Mouse (Mus musculus) forebrain, embryonic 11.5 days (tissue): Measurements from ENCODE around the gene Cops9. TPM values are rescaled to one million over a fixed set of nuclear protein-coding genes. Genes with fewer than 3 reads are reported as not detected.

Experiments used
- ATAC-seq: fragments of 200-750 bp; cut with Nextera tagmentation; replicated peaks from 2 replicates; pipeline ENCODE4 v1.8.0; 2017; ENCODE audit warnings: moderate TSS enrichment; ENCODE audit not compliant: low FRiP score
- DNase-seq: peaks from one replicate; pipeline ENCODE4 v3.0.0-alpha.2; 2017; ENCODE audit warnings: low spot score
- H3K27ac ChIP-seq: fragments of 300-500 bp; sonication (generic); 2 replicates; pipeline ENCODE4 v1.5.1; 2014; ENCODE audit warnings: low read depth, low read length
- H3K27me3 ChIP-seq: fragments of 300-500 bp; sonication (generic); 2 replicates; pipeline ENCODE4 v1.6.1; 2014; ENCODE audit warnings: mild to moderate bottlenecking, low read length, mixed read lengths; ENCODE audit not compliant: control insufficient read depth, insufficient read depth
- H3K36me3 ChIP-seq: fragments of 300-500 bp; sonication (generic); 2 replicates; pipeline ENCODE4 v1.6.1; 2014; ENCODE audit warnings: mild to moderate bottlenecking, low read length, moderate library complexity, mixed read lengths; ENCODE audit not compliant: control insufficient read depth, insufficient read depth
- H3K4me1 ChIP-seq: fragments of 300-500 bp; sonication (generic); replicated peaks from 2 replicates; pipeline ENCODE4 v1.6.1; 2014; ENCODE audit warnings: low read length, mixed read lengths; ENCODE audit not compliant: control insufficient read depth, insufficient read depth
- H3K4me2 ChIP-seq: fragments of 300-500 bp; sonication (generic); 2 replicates; pipeline ENCODE4 v1.6.1; 2014; ENCODE audit warnings: low read depth, mild to moderate bottlenecking, low read length, moderate library complexity, mixed read lengths; ENCODE audit not compliant: severe bottlenecking
- H3K4me3 ChIP-seq: fragments of 300-500 bp; sonication (generic); 2 replicates; pipeline ENCODE4 v1.5.1; 2014; ENCODE audit warnings: low read depth, low read length
- H3K9ac ChIP-seq: fragments of 300-500 bp; sonication (generic); 2 replicates; pipeline ENCODE4 v1.6.1; 2014; ENCODE audit warnings: low read length
- H3K9me3 ChIP-seq: fragments of 300-500 bp; sonication (generic); 2 replicates; pipeline ENCODE4 v1.6.1; 2016; ENCODE audit warnings: low read length, mixed read lengths; ENCODE audit not compliant: control insufficient read depth
- WGBS: fragments of 180-500 bp; shearing (Covaris S2); extraction: QIAGEN DNeasy Blood & Tissue Kit; methylation state at CpG from one replicate; pipeline ENCODE4 v1.1.7; 2014; 5-methylcytosine and 5-hydroxymethylcytosine counted together
- polyA plus RNA-seq: library from polyadenylated mRNA; unstranded; fragments of >200 nt; fragmentation: Nextera tagmentation; extraction: Ambion mirVana; gene quantifications from 2 replicates; pipeline ENCODE4 v1.2.1, GENCODE M21; 2014

The Cops9 gene
- polyA plus RNA-seq, 1 experiment from 2014 or later: 346 TPM

DNA sequence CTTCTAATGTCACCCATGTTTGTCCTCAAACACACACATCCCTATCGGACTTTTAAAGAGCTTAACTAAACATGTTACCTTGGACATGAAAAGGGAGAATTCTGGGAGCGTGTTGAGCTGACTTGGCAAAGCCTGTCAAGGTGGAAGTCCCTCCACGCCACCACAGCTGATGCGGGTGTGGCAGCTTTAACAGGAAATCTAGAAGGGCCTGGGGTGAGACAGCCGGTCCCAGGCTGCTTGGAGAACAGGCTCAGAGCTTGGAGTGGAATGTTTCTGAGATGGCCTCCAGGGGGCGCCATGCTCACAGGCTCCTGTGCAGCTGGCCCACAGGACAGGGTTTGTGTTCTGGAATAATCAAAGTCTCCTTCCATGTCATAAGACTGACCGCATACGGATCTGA, 6.9 kb upstream of the Cops9 start, which contains the start of gene Otos:
TSS of gene Otos (minus strand) at position 169 of the 400 bp plus-strand sequence.
- Histone ChIP-seq H3K27ac (no peak within 1 kb of the TSS), H3K4me2 (no peak within 1 kb of the TSS), H3K9ac (0 out of 2 replicates have a peak within 1 kb of the TSS, but pooled peaks have one; percentile 36), H3K4me1 (no peaks in the 10 kb centered on the region), H3K36me3 (no peaks in the 10 kb centered on the region), H3K9me3 (no peaks in the 10 kb centered on the region), H3K27me3 (no peaks in the 10 kb centered on the region), H3K4me3 (no peak within 1 kb of the TSS)
- WGBS: 30% methylated on average over 8 of the region's 8 CpGs
- ATAC-seq (peak; percentile 70), DNase-seq (peak; percentile 90)

DNA sequence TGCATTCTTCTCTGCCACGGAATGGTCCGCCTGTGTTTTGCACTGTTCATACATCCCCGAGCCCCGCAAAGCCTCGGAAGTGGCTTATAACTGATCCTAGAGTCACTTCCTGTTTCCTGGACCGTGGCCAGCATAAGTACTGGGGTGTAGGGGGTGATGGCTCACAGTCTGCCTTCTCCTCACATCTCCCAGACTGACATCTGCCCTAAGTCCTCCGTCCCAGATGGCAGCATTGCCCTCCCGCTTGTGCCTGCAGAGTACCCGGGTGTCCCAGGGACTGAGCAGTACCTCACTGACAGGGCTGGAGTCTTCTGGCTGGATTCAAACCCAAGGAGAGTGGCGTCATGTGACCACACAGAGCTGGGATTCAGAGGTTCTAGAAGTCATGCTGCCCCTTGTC, 6.4 kb upstream of the Cops9 start:
- DNase-seq (no peak), ATAC-seq (peak; percentile 29; the same call in 1 of the 2 replicates)
- no peaks in the 10 kb centered on the region for H3K36me3 ChIP-seq
- no peak overlapping the region for H3K9ac ChIP-seq
- no peaks in the 10 kb centered on the region for H3K27me3 ChIP-seq
- WGBS: 59% methylated on average over 10 of the region's 10 CpGs
- H3K9me3 ChIP-seq: no peaks in the 10 kb centered on the region
- no peak overlapping the region for H3K4me2 ChIP-seq
- H3K4me3 ChIP-seq: no peak overlapping the region
- H3K4me1 ChIP-seq: no peaks in the 10 kb centered on the region
- H3K27ac ChIP-seq: no peak overlapping the region

DNA sequence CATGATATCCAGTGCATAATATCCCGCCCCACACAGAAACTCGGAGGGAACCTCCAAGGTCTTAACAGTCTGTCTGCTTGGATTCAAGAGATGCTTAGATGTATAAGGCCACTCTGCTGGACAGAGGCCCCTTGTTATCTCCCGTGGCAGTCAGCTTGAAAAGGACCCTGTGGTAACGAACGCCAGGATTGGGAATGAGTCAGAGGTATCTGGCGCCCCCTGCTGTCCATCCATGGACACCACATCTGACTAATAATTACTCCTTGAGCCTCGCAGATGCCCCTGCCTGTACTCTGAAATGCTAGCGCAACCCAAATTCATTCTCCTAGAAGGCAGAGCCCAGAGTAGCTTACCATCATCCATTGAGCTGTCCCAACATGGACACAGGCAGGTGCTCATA, 6.0 kb upstream of the Cops9 start:
- DNase-seq (peak; percentile 92), ATAC-seq (peak; percentile 50)
- no peaks in the 10 kb centered on the region for H3K4me1 ChIP-seq
- H3K9ac ChIP-seq: 0 out of 2 replicates have a peak overlapping the region, but pooled peaks have one; percentile 36
- H3K27me3 ChIP-seq: no peaks in the 10 kb centered on the region
- H3K9me3 ChIP-seq: no peaks in the 10 kb centered on the region
- no peak overlapping the region for H3K4me2 ChIP-seq
- 7% methylated on average over 8 of the region's 8 CpGs for WGBS
- no peaks in the 10 kb centered on the region for H3K36me3 ChIP-seq
- no peak overlapping the region for H3K27ac ChIP-seq
- no peak overlapping the region for H3K4me3 ChIP-seq

DNA sequence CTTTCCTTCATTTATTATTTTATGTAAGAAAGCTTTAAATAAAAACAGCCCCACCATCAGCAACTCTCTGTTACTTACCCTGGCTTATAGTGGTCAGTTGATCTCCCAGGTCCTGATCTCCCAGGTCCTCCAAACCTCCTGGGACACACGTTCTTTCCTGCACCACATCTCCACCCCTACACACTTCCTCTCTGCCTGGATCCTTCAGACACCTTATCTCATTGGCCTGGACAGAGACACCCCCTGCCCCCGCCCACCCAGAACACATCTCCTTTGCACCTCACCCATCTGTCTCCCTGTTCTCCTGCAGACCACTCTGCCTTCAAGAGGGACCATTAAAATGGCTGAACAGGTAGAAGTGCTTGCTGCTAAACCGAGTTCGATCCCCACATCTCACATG, 5.2 kb upstream of the Cops9 start:
- Histone ChIP-seq H3K4me3 (no peak overlapping the region), H3K27ac (no peak overlapping the region), H3K9me3 (no peaks in the 10 kb centered on the region), H3K27me3 (no peaks in the 10 kb centered on the region), H3K4me2 (no peak overlapping the region), H3K36me3 (no peaks in the 10 kb centered on the region), H3K4me1 (no peaks in the 10 kb centered on the region), H3K9ac (no peak overlapping the region)
- whole genome bisulfite sequencing: 70% methylated on average over 4 of the region's 4 CpGs
- DNase-seq: no peak
- ATAC-seq: no peak

DNA sequence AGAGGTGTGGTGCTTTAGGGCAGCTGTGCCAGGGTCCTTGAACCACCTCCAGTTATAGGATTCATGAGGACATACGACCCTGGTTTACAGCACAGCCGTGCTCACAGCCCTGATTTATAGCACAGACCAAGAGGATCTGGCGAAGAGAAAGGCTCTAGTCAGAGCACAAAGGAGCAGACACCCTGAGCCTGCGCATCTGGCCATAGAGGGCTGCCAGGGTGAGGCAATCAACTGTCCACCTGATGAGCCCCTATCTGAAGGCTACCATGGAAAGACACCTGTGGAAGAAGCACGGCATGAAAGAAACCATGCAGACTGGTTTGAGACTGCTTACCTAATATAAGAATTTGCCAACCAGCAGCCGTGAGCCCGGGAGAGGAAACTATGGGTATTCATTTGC, 4.8 kb upstream of the Cops9 start:
- H3K4me3 ChIP-seq: no peak overlapping the region

DNA sequence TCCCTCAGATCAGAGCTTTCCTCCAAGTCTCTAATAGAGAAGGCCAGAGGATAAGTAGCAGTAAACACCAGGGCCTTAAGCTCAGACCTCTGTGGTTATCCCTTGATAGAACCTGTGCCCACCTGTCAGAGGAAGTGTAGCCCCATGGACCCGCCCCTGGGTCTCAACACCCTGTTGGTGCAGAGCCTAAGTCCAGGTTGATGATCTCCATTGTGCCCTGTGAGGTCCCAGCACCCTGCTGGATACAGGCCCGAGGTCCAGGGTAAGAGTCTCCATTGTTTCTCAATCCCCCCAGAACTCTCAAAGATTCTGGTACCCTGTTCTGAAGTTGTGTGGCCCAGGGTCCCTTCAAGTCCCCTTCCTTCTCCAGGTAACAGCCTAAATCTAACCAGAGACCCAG, 4.3 kb upstream of the Cops9 start:
- no peak for ATAC-seq
- H3K4me3 ChIP-seq: no peak overlapping the region
- peak; percentile 48 for DNase-seq

More for the DNA sequence above, 4.8 kb upstream of the Cops9 start:
- Histone ChIP-seq H3K4me1 (no peaks in the 10 kb centered on the region), H3K9ac (no peak overlapping the region), H3K4me2 (no peak overlapping the region), H3K27me3 (no peaks in the 10 kb centered on the region), H3K36me3 (no peaks in the 10 kb centered on the region), H3K27ac (no peak overlapping the region), H3K9me3 (no peaks in the 10 kb centered on the region)
- 83% methylated on average over 7 of the region's 7 CpGs for WGBS
- ATAC-seq: no peak
- no peak for DNase-seq

DNA sequence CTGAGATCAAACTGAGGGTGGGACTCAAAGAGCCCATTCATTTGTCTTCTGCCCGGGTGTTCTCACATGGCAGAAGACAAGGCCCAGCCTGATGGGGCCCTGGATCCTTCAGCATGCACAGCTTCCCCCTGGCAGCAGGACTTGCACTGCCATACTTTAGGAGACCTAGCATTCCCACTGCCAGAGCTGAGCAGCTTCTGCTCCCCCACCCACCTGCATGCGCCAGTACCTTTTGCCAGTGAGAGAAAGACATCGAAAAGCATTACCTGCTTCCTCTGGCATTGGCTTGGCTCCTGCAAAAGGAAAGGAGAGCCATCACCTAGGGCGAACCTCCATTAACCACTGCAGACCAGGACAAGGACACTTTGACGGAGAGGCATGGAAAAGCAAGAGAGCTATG, 3.1 kb upstream of the Cops9 start:
- H3K27me3 ChIP-seq: no peaks in the 10 kb centered on the region
- 82% methylated on average over 5 of the region's 5 CpGs for WGBS

More for the DNA sequence above, 4.3 kb upstream of the Cops9 start:
- Histone ChIP-seq H3K9me3 (no peaks in the 10 kb centered on the region), H3K9ac (no peak overlapping the region), H3K4me1 (no peaks in the 10 kb centered on the region), H3K4me2 (no peak overlapping the region), H3K27me3 (no peaks in the 10 kb centered on the region), H3K36me3 (no peaks in the 10 kb centered on the region), H3K27ac (no peak overlapping the region)
- WGBS: 46% methylated on average over 2 of the region's 2 CpGs

DNA sequence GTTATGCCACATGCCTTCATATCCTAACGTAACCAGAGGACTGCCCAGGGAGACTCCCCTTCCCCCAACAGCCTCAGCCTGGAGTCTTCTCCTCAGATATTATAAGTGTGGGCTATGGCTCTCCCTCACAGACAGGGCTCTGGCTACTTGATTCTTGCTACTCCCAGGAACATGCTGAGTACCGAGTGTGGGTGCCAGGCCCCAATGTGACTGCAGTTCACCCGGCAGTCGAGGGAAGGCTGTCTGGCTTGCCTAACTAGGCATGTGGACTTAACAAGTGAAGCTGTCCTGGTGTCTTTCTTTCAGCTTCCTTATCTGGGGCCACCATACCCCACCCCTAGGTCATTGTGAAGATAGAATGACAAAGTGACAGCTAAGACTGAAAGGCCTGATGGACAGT, 1.9 kb upstream of the Cops9 start:
- no peak overlapping the region for H3K9ac ChIP-seq
- H3K9me3 ChIP-seq: no peaks in the 10 kb centered on the region
- H3K27ac ChIP-seq: no peak overlapping the region
- ATAC-seq (no peak), DNase-seq (peak; percentile 30)
- no peaks in the 10 kb centered on the region for H3K27me3 ChIP-seq
- 83% methylated on average over 4 of the region's 4 CpGs for WGBS
- no peaks in the 10 kb centered on the region for H3K36me3 ChIP-seq
- peaks cover 6% of the 10 kb centered on the region; the same call in 1 of the 2 replicates for H3K4me1 ChIP-seq
- H3K4me2 ChIP-seq: no peak overlapping the region
- no peak overlapping the region for H3K4me3 ChIP-seq

More for the DNA sequence above, 3.1 kb upstream of the Cops9 start:
- Histone ChIP-seq H3K4me1 (peaks cover 6% of the 10 kb centered on the region; the same call in 1 of the 2 replicates), H3K27ac (no peak overlapping the region), H3K36me3 (no peaks in the 10 kb centered on the region), H3K9me3 (no peaks in the 10 kb centered on the region), H3K4me2 (no peak overlapping the region), H3K4me3 (no peak overlapping the region), H3K9ac (no peak overlapping the region)
- DNase-seq (peak; percentile 51), ATAC-seq (no peak)

DNA sequence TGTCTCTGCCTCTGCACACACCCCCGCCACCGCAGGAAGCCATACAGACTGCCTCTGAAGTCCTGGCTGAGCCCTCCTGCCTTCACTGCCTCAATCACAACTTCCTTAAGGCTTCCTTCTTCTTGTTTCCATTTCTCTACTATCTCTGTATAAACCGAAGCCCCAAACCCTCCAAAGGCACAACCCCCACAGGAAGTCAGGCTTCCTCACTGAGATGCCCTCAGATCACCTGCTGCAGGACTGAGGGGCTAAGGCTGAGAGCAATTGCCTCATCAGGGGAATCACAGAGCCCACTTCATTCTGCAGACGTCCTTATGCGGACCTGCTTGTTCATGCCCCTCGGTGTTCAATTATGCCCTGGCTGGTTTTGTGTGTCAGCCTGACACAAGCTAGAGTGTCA, 1.4 kb downstream of the Cops9 start:
- Histone ChIP-seq H3K4me2 (no peak overlapping the region; the same call in 1 of the 2 replicates), H3K4me1 (peaks cover 6% of the 10 kb centered on the region; the same call in 1 of the 2 replicates), H3K27ac (no peak overlapping the region), H3K36me3 (peaks cover 4% of the 10 kb centered on the region; the same call in 1 of the 2 replicates), H3K9ac (no peak overlapping the region), H3K9me3 (no peaks in the 10 kb centered on the region), H3K27me3 (no peaks in the 10 kb centered on the region), H3K4me3 (no peak overlapping the region)
- ATAC-seq (no peak), DNase-seq (no peak)
- WGBS: 88% methylated on average over 6 of the region's 6 CpGs
